In genomic region chr11:121176285-121177270, GRCm38 (mm10) we compare ENCODE assay signal across 9 mouse cellular contexts. TPM values are rescaled to one million over a fixed set of nuclear protein-coding genes. Genes with fewer than 3 reads are reported as not detected.
DNase-seq lines count a peak whose midpoint lies in the region; ATAC-seq and TF ChIP-seq lines count a peak whose summit lies in the region.
"Had no signal": no experiment of that assay in that cellular context is flagged by ENCODE, and none has a peak within 500 bp of the region (broad histone marks: within the 10 kb centered on the region; RNA-seq: fewer than 3 reads in every experiment).

No protein-coding gene starts in this region.

- peaks cover 3% of the 10 kb centered on the region for H3K27me3 ChIP-seq in C2C12 (ENCODE audit: control insufficient read depth, insufficient read depth, insufficient read length)
- no peaks in the 10 kb centered on the region for H3K27me3 ChIP-seq in forebrain, embryonic 14.5 days (replicated peaks; ENCODE audit: control insufficient read depth, insufficient read depth, low read length)
- H3K27me3 ChIP-seq: midbrain, embryonic 12.5 days had no signal

- H3K4me3 ChIP-seq in C2C12 (ENCODE audit: insufficient read depth, poor library complexity, severe bottlenecking) (no peak overlapping the region), ES-E14 (ENCODE audit: insufficient read depth in 1 of 2, low read depth in 1 of 2, low read length in 2 of 2, poor library complexity in 1 of 2, severe bottlenecking in 1 of 2) (no peak overlapping the region)
- H3K4me3 ChIP-seq in forebrain, embryonic 14.5 days (ENCODE audit: low read depth, low read length): no peak overlapping the region
- no peak overlapping the region for H3K4me3 ChIP-seq in lung, adult 2 months (replicated peaks; ENCODE audit: extremely low read depth, low read depth, low read length)
- H3K4me3 ChIP-seq: midbrain, embryonic 12.5 days had no signal

- in situ Hi-C loops in ES-E14 (cut with MboI; ENCODE audit: low sequenced_read_pairs in 2 of 2, unreplicated experiment in 2 of 2): no loop called here

- H3K4me2 ChIP-seq in forebrain, embryonic 14.5 days (ENCODE audit: low read length): no peak overlapping the region
- H3K4me2 ChIP-seq: midbrain, embryonic 12.5 days had no signal

- no peaks in the 10 kb centered on the region for H3K79me3 ChIP-seq in C2C12 (ENCODE audit: low read depth)

- TF ChIP-seq POLR2A in lung, adult 2 months (IDR thresholded peaks at IDR 0.05; ENCODE audit: borderline replicate concordance, extremely low read depth, low read depth, low read length): no peak

- H3K36me3 ChIP-seq in C2C12 (ENCODE audit: control insufficient read depth, insufficient read depth) (no peaks in the 10 kb centered on the region), ES-E14 (ENCODE audit: control insufficient read depth, insufficient read depth, low read length, poor library complexity, severe bottlenecking) (no peaks in the 10 kb centered on the region)
- no peaks in the 10 kb centered on the region for H3K36me3 ChIP-seq in forebrain, embryonic 14.5 days (ENCODE audit: control insufficient read depth, insufficient read depth, low read length)

- no peak overlapping the region for H3K9ac ChIP-seq in ES-E14 (ENCODE audit: insufficient read depth, low read depth, low read length, poor library complexity, severe bottlenecking)
- H3K9ac ChIP-seq in forebrain, embryonic 14.5 days (ENCODE audit: low read length): no peak overlapping the region
- H3K9ac ChIP-seq: midbrain, embryonic 12.5 days had no signal

- H3K9me3 ChIP-seq in ES-E14 (ENCODE audit: control insufficient read depth, insufficient read depth, low read depth, low read length): no peaks in the 10 kb centered on the region
- H3K9me3 ChIP-seq in forebrain, embryonic 14.5 days (replicated peaks; ENCODE audit: control insufficient read depth, low read length): no peaks in the 10 kb centered on the region
- H3K9me3 ChIP-seq: midbrain, embryonic 12.5 days had no signal

- no peaks in the 10 kb centered on the region for H3K79me2 ChIP-seq in C2C12 (ENCODE audit: control insufficient read depth, insufficient read depth)

- no peak overlapping the region for H3ac ChIP-seq in C2C12 (ENCODE audit: control insufficient read depth, insufficient read length, low read depth)

- WGBS in forebrain, embryonic 14.5 days: 61% methylated on average over 12 of the region's 12 CpGs
- 59% methylated on average over 12 of the region's 12 CpGs for WGBS in lung, adult 2 months

- no peak overlapping the region for H3K27ac ChIP-seq in ES-E14 (ENCODE audit: insufficient read depth, low read depth, low read length, poor library complexity, severe bottlenecking)
- H3K27ac ChIP-seq in forebrain, embryonic 14.5 days (ENCODE audit: low read depth, low read length): no peak overlapping the region
- H3K27ac ChIP-seq: midbrain, embryonic 12.5 days had no signal

- ATAC-seq in forebrain, embryonic 14.5 days: 0 out of 2 replicates have a peak, but pooled peaks have one; percentile 46

- peak; percentile 72 for TF ChIP-seq CTCF in C2C12 (IDR thresholded peaks at IDR 0.05; ENCODE audit: control insufficient read depth, insufficient read depth, insufficient read length)
- TF ChIP-seq CTCF in lung, adult 2 months (IDR thresholded peaks at IDR 0.05; ENCODE audit: insufficient read depth, low read length): peak; percentile 91

- DNase-seq in ES-E14 (ENCODE audit: low read depth, low spot score): peak; percentile 64
- peak; percentile 54 for DNase-seq in cerebellum, adult 11 months
- DNase-seq in forebrain, embryonic 14.5 days (ENCODE audit: low spot score): peak; percentile 65
- peak; percentile 9 for DNase-seq in kidney, adult 11 months
- DNase-seq in lung, adult 2 months: peak; percentile 30
- peak; percentile 40 for DNase-seq in right cerebral cortex, postnatal 4 days
- no peak for DNase-seq in layer of hippocampus, adult 9-11 months

- peaks cover 0 to 5% of the 10 kb centered on the region in 2 experiments; a peak in 1 of 4 replicates for H3K4me1 ChIP-seq in ES-E14 (ENCODE audit: control insufficient read depth in 2 of 2, insufficient read depth in 2 of 2, low read length in 2 of 2, poor library complexity in 1 of 2)
- H3K4me1 ChIP-seq in forebrain, embryonic 14.5 days (ENCODE audit: control insufficient read depth, insufficient read depth, low read length): peaks cover 5% of the 10 kb centered on the region
- H3K4me1 ChIP-seq in lung, adult 2 months (ENCODE audit: control insufficient read depth, insufficient read depth, low read length): no peaks in the 10 kb centered on the region

TF ChIP-seq in C2C12, 6 proteins besides CTCF, POLR2A, EP300 and RAD21:
- TF ChIP-seq FOSL1 (IDR thresholded peaks at IDR 0.05; ENCODE audit: insufficient read depth, low read length, poor library complexity, severe bottlenecking) (no peak), MYOG (IDR thresholded peaks at IDR 0.05; ENCODE audit: control insufficient read depth, extremely low read depth, insufficient read length) (no peak), MAX (IDR thresholded peaks at IDR 0.05) (no peak), USF1 (IDR thresholded peaks at IDR 0.05; ENCODE audit: low read depth) (no peak), MYOD1 (IDR thresholded peaks at IDR 0.05; ENCODE audit: control insufficient read depth, insufficient read length, low read depth) (no peak), CEBPB (IDR thresholded peaks at IDR 0.05; ENCODE audit: low read depth) (no peak)

TF ChIP-seq in ES-E14, 5 proteins besides CTCF, POLR2A, EP300 and RAD21:
- TF ChIP-seq HCFC1 (IDR thresholded peaks at IDR 0.05; ENCODE audit: borderline replicate concordance, insufficient read depth, low read length) (no peak), ZC3H11A (IDR thresholded peaks at IDR 0.05; ENCODE audit: borderline replicate concordance, low read depth, low read length) (no peak), MAFK (IDR thresholded peaks at IDR 0.05; ENCODE audit: insufficient read depth, low read depth, low read length) (no peak), CHD2 (IDR thresholded peaks at IDR 0.05; ENCODE audit: low read depth, low read length) (no peak), ZNF384 (IDR thresholded peaks at IDR 0.05; ENCODE audit: low read depth, low read length) (no peak)

RNA-seq across cellular contexts. Expression of gene Uts2r, which starts 16.5 kb away (rescaled TPM):
- not detected for polyA plus RNA-seq in C2C12 (2012; fragmentation: generic; extraction: Trizol)
- total RNA-seq in ES-E14 (2012; rRNA removed): 0.26 and 0.80 TPM in 2 replicates
- polyA plus RNA-seq in forebrain, embryonic 14.5 days (2014; fragmentation: Nextera tagmentation; extraction: Ambion mirVana): 0.12 TPM in 1 of 2 replicates, not detected in the other
- polyA plus RNA-seq in lung, adult 2 months (2012; rRNA removed): 0.13 TPM in 1 of 2 replicates, not detected in the other

RNA-seq across cellular contexts. Expression of gene Hexdc, which starts 27.7 kb away (rescaled TPM):
- 5.4 TPM for polyA plus RNA-seq in C2C12 (2012; fragmentation: generic; extraction: Trizol)
- 13.3 and 15.5 TPM in 2 replicates for total RNA-seq in ES-E14 (2012; rRNA removed)
- 11.9 and 14.8 TPM in 2 replicates for polyA plus RNA-seq in forebrain, embryonic 14.5 days (2014; fragmentation: Nextera tagmentation; extraction: Ambion mirVana)
- 13.4 and 13.9 TPM in 2 replicates for polyA plus RNA-seq in lung, adult 2 months (2012; rRNA removed)

RNA-seq across cellular contexts. Expression of gene Ogfod3, which starts 27.9 kb away (rescaled TPM):
- 10.8 TPM for polyA plus RNA-seq in C2C12 (2012; fragmentation: generic; extraction: Trizol)
- 16.3 and 23.2 TPM in 2 replicates for total RNA-seq in ES-E14 (2012; rRNA removed)
- polyA plus RNA-seq in forebrain, embryonic 14.5 days (2014; fragmentation: Nextera tagmentation; extraction: Ambion mirVana): 18.6 and 19.5 TPM in 2 replicates
- polyA plus RNA-seq in lung, adult 2 months (2012; rRNA removed): 11.5 and 14.1 TPM in 2 replicates

RNA-seq across cellular contexts. Expression of gene Tex19.1, which starts 30.6 kb away (rescaled TPM):
- polyA plus RNA-seq in C2C12 (2012; fragmentation: generic; extraction: Trizol): 0.02 TPM
- 96.7 and 193 TPM in 2 replicates for total RNA-seq in ES-E14 (2012; rRNA removed)
- not detected in 2 replicates for polyA plus RNA-seq in forebrain, embryonic 14.5 days (2014; fragmentation: Nextera tagmentation; extraction: Ambion mirVana)
- not detected in 2 replicates for polyA plus RNA-seq in lung, adult 2 months (2012; rRNA removed)
- polyA plus RNA-seq: midbrain, embryonic 12.5 days had no signal

RNA-seq across cellular contexts. Expression of gene Cybc1, which starts 52.5 kb away (rescaled TPM):
- 23.8 TPM for polyA plus RNA-seq in C2C12 (2012; fragmentation: generic; extraction: Trizol)
- total RNA-seq in ES-E14 (2012; rRNA removed): 20.8 and 29.3 TPM in 2 replicates
- polyA plus RNA-seq in forebrain, embryonic 14.5 days (2014; fragmentation: Nextera tagmentation; extraction: Ambion mirVana): 45.3 and 46.0 TPM in 2 replicates
- polyA plus RNA-seq in lung, adult 2 months (2012; rRNA removed): 23.7 and 25.3 TPM in 2 replicates
